Mouse (Mus musculus): Measurements from ENCODE around the gene Mrpl30. TPM values are rescaled to one million over a fixed set of nuclear protein-coding genes. Genes with fewer than 3 reads are reported as not detected.

The Mrpl30 gene
- total and polyA plus RNA-seq, 2 experiments from 2014 or later, result 156 to 478 TPM

DNA sequence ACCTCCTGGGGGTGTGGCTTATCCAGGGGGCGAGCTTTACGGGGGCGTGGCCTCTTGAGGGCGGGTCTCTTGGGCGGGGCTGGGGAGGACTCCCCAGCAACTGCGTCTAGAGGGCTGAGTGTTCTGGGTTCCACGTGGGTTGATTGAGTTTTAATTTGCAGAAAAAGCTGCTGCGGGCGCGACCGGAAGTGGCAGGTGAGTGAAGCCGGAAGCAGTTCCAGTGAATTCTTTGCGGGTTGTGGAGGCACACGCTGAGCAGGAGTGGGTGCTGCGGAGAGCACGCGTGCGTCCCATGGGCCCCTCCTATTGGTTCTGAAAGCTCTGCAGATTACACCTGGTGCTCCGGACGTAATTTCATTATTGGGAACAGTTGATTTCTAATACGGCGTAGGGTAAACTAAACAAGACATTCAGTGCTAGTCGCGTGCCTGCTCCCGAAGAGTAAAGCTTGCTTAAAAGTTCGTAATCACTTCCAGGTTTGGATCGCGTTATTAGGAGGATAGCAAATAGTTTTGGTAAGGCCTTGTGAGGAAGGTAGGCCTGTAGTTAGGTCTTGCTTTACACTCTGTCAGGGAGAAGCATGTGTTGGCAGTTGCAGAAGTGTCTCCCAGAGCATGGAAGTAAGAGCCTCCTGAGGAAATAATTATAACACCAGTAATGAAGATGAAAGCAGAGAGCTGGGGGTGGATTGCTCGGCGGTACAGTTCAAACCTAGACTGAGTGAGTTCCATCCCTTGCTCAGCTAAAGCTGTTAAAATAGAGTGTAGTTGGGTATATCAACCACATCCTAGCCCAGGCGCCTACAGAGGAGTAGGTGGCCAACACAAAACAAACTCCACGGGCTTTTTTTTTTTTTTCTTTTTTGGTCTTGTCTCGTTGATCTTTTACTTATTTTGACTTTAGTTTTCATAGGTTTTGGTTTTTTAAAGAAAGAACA is 17.9 kb upstream of the Mrpl30 start:
- no peaks in the 10 kb centered on the region for H3K9me3 ChIP-seq (replicated peaks; ENCODE audit: control insufficient read depth, low read length)
- H3K27ac ChIP-seq (ENCODE audit: low read depth), result peak overlapping the region; percentile 87
- DNase-seq (ENCODE audit: low spot score) (peak; percentile 85), ATAC-seq (ENCODE audit: insufficient read depth, low read depth) (peak; percentile 91)
- peak overlapping the region; percentile 57 for H3K4me3 ChIP-seq (ENCODE audit: low read depth, low read length)
- peaks cover 9% of the 10 kb centered on the region for H3K4me1 ChIP-seq (ENCODE audit: control insufficient read depth, insufficient read depth)
- H3K27me3 ChIP-seq (ENCODE audit: control insufficient read depth, insufficient read depth, low read length), result no peaks in the 10 kb centered on the region
- TF ChIP-seq EP300 (IDR thresholded peaks at IDR 0.05; ENCODE audit: low read depth) (no peak), CTCF (IDR thresholded peaks at IDR 0.05; ENCODE audit: low read depth) (no peak)
- H3K9ac ChIP-seq (replicated peaks; ENCODE audit: low read depth, low read length), result peak overlapping the region; percentile 44; the same call in 1 of the 2 replicates
- 6% methylated on average over 33 of the region's 33 CpGs for WGBS
- peak overlapping the region; percentile 77 for H3K4me2 ChIP-seq (ENCODE audit: low read depth, low read length)
- H3K36me3 ChIP-seq (replicated peaks; ENCODE audit: control insufficient read depth, insufficient read depth, low read length), result peaks cover 28% of the 10 kb centered on the region

- no peak for DNase-seq (ENCODE audit: low spot score)
- Histone ChIP-seq H3K9me3 (replicated peaks; ENCODE audit: control insufficient read depth, low read length) (no peaks in the 10 kb centered on the region), H3K27ac (ENCODE audit: low read depth) (no peak overlapping the region), H3K4me1 (ENCODE audit: control insufficient read depth, insufficient read depth) (peaks cover 9% of the 10 kb centered on the region), H3K36me3 (replicated peaks; ENCODE audit: control insufficient read depth, insufficient read depth, low read length) (peaks cover 34% of the 10 kb centered on the region), H3K9ac (replicated peaks; ENCODE audit: low read depth, low read length) (no peak overlapping the region), H3K27me3 (ENCODE audit: control insufficient read depth, insufficient read depth, low read length) (no peaks in the 10 kb centered on the region), H3K4me2 (ENCODE audit: low read depth, low read length) (peak overlapping the region; percentile 77; the same call in 1 of the 2 replicates), H3K4me3 (ENCODE audit: low read depth, low read length) (no peak overlapping the region)
- WGBS, result 76% methylated on average over 4 of the region's 4 CpGs
- no peak for ATAC-seq (ENCODE audit: insufficient read depth, low read depth)
- no peak for TF ChIP-seq CTCF (IDR thresholded peaks at IDR 0.05; ENCODE audit: low read depth)
Observed at GRCm38 (mm10) chr1:37873157-37873556, 17.1 kb upstream of the Mrpl30 start.

- no peaks in the 10 kb centered on the region for H3K9me3 ChIP-seq (replicated peaks; ENCODE audit: control insufficient read depth, low read length)
- TF ChIP-seq CTCF (IDR thresholded peaks at IDR 0.05; ENCODE audit: low read depth) (no peak), EP300 (IDR thresholded peaks at IDR 0.05; ENCODE audit: low read depth) (no peak)
- DNase-seq (ENCODE audit: low spot score), result no peak
- no peaks in the 10 kb centered on the region for H3K27me3 ChIP-seq (ENCODE audit: control insufficient read depth, insufficient read depth, low read length)
- no peak overlapping the region for H3K4me3 ChIP-seq (ENCODE audit: low read depth, low read length)
- peaks cover 4% of the 10 kb centered on the region; the same call in 1 of the 2 replicates for H3K4me1 ChIP-seq (ENCODE audit: control insufficient read depth, insufficient read depth)
- WGBS, result 90% methylated on average over 13 of the region's 13 CpGs
- no peak for ATAC-seq (ENCODE audit: insufficient read depth, low read depth)
- H3K36me3 ChIP-seq (replicated peaks; ENCODE audit: control insufficient read depth, insufficient read depth, low read length), result peaks cover 71% of the 10 kb centered on the region
- no peak overlapping the region for H3K27ac ChIP-seq (ENCODE audit: low read depth)
- H3K9ac ChIP-seq (replicated peaks; ENCODE audit: low read depth, low read length), result no peak overlapping the region
- no peak overlapping the region for H3K4me2 ChIP-seq (ENCODE audit: low read depth, low read length)
Observed at GRCm38 (mm10) chr1:37877736-37878460, 12.4 kb upstream of the Mrpl30 start.

DNA sequence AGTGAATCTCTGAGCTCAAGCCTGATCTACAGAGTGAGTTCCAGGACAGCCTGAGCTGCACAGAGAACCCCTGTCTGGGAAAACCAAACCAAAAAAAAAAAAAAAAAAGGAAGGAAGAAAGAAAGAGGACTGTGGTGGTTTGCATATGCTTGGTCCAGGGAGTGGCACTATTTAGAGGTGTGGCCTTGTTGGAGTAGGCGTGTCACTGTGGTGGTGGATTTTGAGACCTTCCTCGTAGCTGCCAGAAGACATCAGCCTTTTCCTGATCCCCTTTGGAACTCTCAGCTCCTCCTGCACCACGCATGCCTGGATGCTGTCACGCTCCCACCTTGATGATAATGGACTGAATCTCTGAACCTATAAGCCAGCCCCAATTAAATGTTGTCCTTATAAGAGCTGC is 6.9 kb upstream of the Mrpl30 start:
- Histone ChIP-seq H3K9me3 (replicated peaks; ENCODE audit: control insufficient read depth, low read length) (no peaks in the 10 kb centered on the region), H3K9ac (replicated peaks; ENCODE audit: low read depth, low read length) (no peak overlapping the region), H3K4me2 (ENCODE audit: low read depth, low read length) (no peak overlapping the region), H3K27ac (ENCODE audit: low read depth) (no peak overlapping the region), H3K27me3 (ENCODE audit: control insufficient read depth, insufficient read depth, low read length) (no peaks in the 10 kb centered on the region), H3K4me1 (ENCODE audit: control insufficient read depth, insufficient read depth) (no peaks in the 10 kb centered on the region), H3K36me3 (replicated peaks; ENCODE audit: control insufficient read depth, insufficient read depth, low read length) (peaks cover 47% of the 10 kb centered on the region), H3K4me3 (ENCODE audit: low read depth, low read length) (no peak overlapping the region)
- DNase-seq (ENCODE audit: low spot score) (no peak), ATAC-seq (ENCODE audit: insufficient read depth, low read depth) (no peak)
- TF ChIP-seq CTCF (IDR thresholded peaks at IDR 0.05; ENCODE audit: low read depth) (no peak), EP300 (IDR thresholded peaks at IDR 0.05; ENCODE audit: low read depth) (no peak)
- WGBS, result 86% methylated on average over 4 of the region's 4 CpGs

- Histone ChIP-seq H3K4me3 (ENCODE audit: low read depth, low read length) (no peak overlapping the region), H3K9ac (replicated peaks; ENCODE audit: low read depth, low read length) (no peak overlapping the region), H3K4me1 (ENCODE audit: control insufficient read depth, insufficient read depth) (peaks cover 6% of the 10 kb centered on the region; the same call in 1 of the 2 replicates), H3K27ac (ENCODE audit: low read depth) (no peak overlapping the region), H3K36me3 (replicated peaks; ENCODE audit: control insufficient read depth, insufficient read depth, low read length) (peaks cover 40% of the 10 kb centered on the region), H3K9me3 (replicated peaks; ENCODE audit: control insufficient read depth, low read length) (no peaks in the 10 kb centered on the region), H3K4me2 (ENCODE audit: low read depth, low read length) (no peak overlapping the region), H3K27me3 (ENCODE audit: control insufficient read depth, insufficient read depth, low read length) (no peaks in the 10 kb centered on the region)
- TF ChIP-seq EP300 (IDR thresholded peaks at IDR 0.05; ENCODE audit: low read depth) (no peak), CTCF (IDR thresholded peaks at IDR 0.05; ENCODE audit: low read depth) (no peak)
- WGBS, result 74% methylated on average over 4 of the region's 4 CpGs
- ATAC-seq (ENCODE audit: insufficient read depth, low read depth), result no peak
- no peak for DNase-seq (ENCODE audit: low spot score)
Observed at GRCm38 (mm10) chr1:37884451-37884850, 5.8 kb upstream of the Mrpl30 start.
